Mouse (Mus musculus) hindbrain, embryonic 13.5 days (tissue): ENCODE data around the gene Ache. TPM values are rescaled to one million over a fixed set of nuclear protein-coding genes. Genes with fewer than 3 reads are reported as not detected.

Experiments
- ATAC-seq: fragments of 200-750 bp; cut with Nextera tagmentation; 2 replicates; pipeline ENCODE4 v1.8.0; 2017; ENCODE audit warnings: moderate TSS enrichment; ENCODE audit not compliant: low FRiP score
- H3K27ac ChIP-seq: fragments of 300-500 bp; sonication (generic); 2 replicates; pipeline ENCODE4 v1.5.1; 2015; ENCODE audit warnings: inconsistent platforms, mild to moderate bottlenecking, moderate library complexity
- H3K27me3 ChIP-seq: fragments of 300-500 bp; sonication (generic); 2 replicates; pipeline ENCODE4 v1.6.1; 2015; ENCODE audit warnings: mild to moderate bottlenecking, inconsistent platforms
- H3K36me3 ChIP-seq: fragments of 300-500 bp; sonication (generic); 2 replicates; pipeline ENCODE4 v1.6.1; 2015; ENCODE audit warnings: mild to moderate bottlenecking, inconsistent platforms
- H3K4me1 ChIP-seq: fragments of 300-500 bp; sonication (generic); replicated peaks from 2 replicates; pipeline ENCODE4 v1.6.1; 2015; ENCODE audit warnings: inconsistent platforms
- H3K4me2 ChIP-seq: fragments of 300-500 bp; sonication (generic); 2 replicates; pipeline ENCODE4 v1.6.1; 2015; ENCODE audit warnings: inconsistent platforms, mild to moderate bottlenecking, moderate library complexity
- H3K4me3 ChIP-seq: fragments of 300-500 bp; sonication (generic); 2 replicates; pipeline ENCODE4 v1.5.1; 2015; ENCODE audit warnings: mild to moderate bottlenecking, inconsistent platforms
- H3K9ac ChIP-seq: fragments of 300-500 bp; sonication (generic); 2 replicates; pipeline ENCODE4 v1.6.1; 2015; ENCODE audit warnings: mild to moderate bottlenecking, inconsistent platforms
- H3K9me3 ChIP-seq: fragments of 300-500 bp; sonication (generic); 2 replicates; pipeline ENCODE4 v1.6.1; 2016; ENCODE audit warnings: inconsistent platforms
- WGBS: fragments of 180-500 bp; shearing (Covaris S2); methylation state at CpG from one replicate; pipeline ENCODE4 v1.1.7; 2015; 5-methylcytosine and 5-hydroxymethylcytosine counted together
- polyA plus RNA-seq: library from polyadenylated mRNA; unstranded; fragments of >200 nt; fragmentation: Nextera tagmentation; extraction: Ambion mirVana; gene quantifications from 2 replicates; pipeline ENCODE4 v1.2.1, GENCODE M21; 2015

The Ache gene
- polyA plus RNA-seq, 1 experiment from 2014 or later: 23.8 TPM

GRCm38 (mm10) chr5:137301253-137301652 lies 13.9 kb downstream of the Ache start:
- 70% methylated on average over 21 of the region's 21 CpGs for WGBS
- H3K9ac ChIP-seq: peak overlapping the region; percentile 46; the same call in 1 of the 2 replicates
- no peaks in the 10 kb centered on the region for H3K27me3 ChIP-seq
- H3K4me2 ChIP-seq: no peak overlapping the region
- H3K27ac ChIP-seq: no peak overlapping the region
- H3K36me3 ChIP-seq: peaks cover 84% of the 10 kb centered on the region
- 0 out of 2 replicates have a peak, but pooled peaks have one; percentile 22 for ATAC-seq
- H3K4me3 ChIP-seq: no peak overlapping the region
- no peaks in the 10 kb centered on the region for H3K9me3 ChIP-seq
- peaks cover 29% of the 10 kb centered on the region for H3K4me1 ChIP-seq

DNA sequence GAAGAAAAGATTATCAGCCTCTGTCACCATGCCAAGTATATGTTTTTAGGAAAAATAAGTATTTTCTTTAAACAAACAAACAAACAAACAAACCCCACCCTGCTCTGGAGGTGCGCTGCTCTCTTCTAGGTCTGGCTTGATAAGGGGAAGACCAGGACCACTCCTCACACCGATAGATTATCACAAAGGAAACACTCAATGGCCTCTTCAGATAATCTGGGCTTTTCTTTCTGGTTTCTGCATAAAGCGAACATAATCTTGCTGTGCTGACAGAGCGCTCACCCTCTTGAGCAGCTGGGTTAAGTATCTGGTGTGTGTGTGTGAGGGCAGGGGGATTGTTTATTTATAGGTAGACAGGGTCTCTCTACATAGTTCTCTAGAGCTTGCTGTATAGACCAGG lies 16.3 kb downstream of the Ache start:
- no peaks in the 10 kb centered on the region for H3K9me3 ChIP-seq
- ATAC-seq: no peak
- WGBS: 94% methylated on average over 4 of the region's 4 CpGs
- H3K9ac ChIP-seq: no peak overlapping the region
- H3K36me3 ChIP-seq: peaks cover 62% of the 10 kb centered on the region
- H3K4me3 ChIP-seq: no peak overlapping the region
- peaks cover 42% of the 10 kb centered on the region for H3K4me1 ChIP-seq
- no peak overlapping the region for H3K27ac ChIP-seq
- H3K4me2 ChIP-seq: no peak overlapping the region
- no peaks in the 10 kb centered on the region for H3K27me3 ChIP-seq

DNA sequence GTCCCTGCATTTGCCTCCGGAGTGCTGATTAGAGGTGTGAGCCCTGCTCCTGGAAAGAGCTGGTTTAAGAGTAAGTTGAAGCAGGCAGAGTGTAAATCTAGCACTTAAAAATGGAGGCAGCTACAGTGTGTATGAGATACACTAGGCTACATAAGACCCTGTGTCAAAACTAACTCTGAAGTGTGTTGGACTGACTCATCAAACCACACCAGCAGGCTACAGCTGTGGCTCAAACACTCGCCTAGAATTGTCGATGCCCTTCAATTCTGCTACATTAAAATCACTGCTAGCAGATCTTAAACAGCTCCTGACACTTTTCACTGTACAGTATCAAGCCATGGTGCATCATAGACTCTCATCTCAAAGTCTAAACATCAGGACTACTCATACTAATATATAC lies 16.8 kb downstream of the Ache start:
- Histone ChIP-seq H3K36me3 (peaks cover 62% of the 10 kb centered on the region), H3K4me1 (peaks cover 42% of the 10 kb centered on the region), H3K9ac (peak overlapping the region; percentile 99; the same call in 1 of the 2 replicates), H3K27ac (no peak overlapping the region), H3K27me3 (no peaks in the 10 kb centered on the region), H3K4me2 (peak overlapping the region; percentile 70), H3K9me3 (no peaks in the 10 kb centered on the region), H3K4me3 (no peak overlapping the region)
- no peak for ATAC-seq
- WGBS: 87% methylated on average over 3 of the region's 3 CpGs

DNA sequence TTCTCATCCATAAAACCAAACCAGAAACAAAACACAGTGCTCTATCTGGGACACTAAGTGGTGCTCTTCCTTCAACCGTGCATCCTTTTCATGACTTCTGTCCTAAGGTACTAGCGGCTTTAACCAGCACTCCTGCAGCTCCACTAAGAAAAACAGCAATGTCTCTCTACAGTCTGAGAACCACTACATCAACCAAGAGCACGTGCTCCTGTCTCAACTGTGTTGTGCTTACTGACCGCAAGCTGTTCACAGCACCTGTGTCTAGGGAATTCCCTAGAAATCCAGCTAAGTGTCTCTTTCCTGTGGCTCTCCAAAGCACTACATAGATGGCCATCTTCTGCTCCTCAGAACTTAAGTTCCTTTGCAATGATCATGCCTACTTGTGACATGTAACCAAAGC lies 17.5 kb downstream of the Ache start:
- WGBS: 46% methylated on average over 4 of the region's 4 CpGs
- peak overlapping the region; percentile 70 for H3K4me2 ChIP-seq
- no peak for ATAC-seq
- H3K9me3 ChIP-seq: no peaks in the 10 kb centered on the region
- peak overlapping the region; percentile 99 for H3K9ac ChIP-seq
- no peak overlapping the region for H3K27ac ChIP-seq
- H3K4me1 ChIP-seq: peaks cover 42% of the 10 kb centered on the region
- H3K36me3 ChIP-seq: peaks cover 62% of the 10 kb centered on the region
- H3K4me3 ChIP-seq: peak overlapping the region; percentile 93
- no peaks in the 10 kb centered on the region for H3K27me3 ChIP-seq

- Histone ChIP-seq H3K4me2 (peak overlapping the region; percentile 70), H3K4me3 (peak overlapping the region; percentile 93), H3K27me3 (no peaks in the 10 kb centered on the region), H3K9me3 (no peaks in the 10 kb centered on the region), H3K4me1 (peaks cover 42% of the 10 kb centered on the region), H3K9ac (peak overlapping the region; percentile 99), H3K36me3 (peaks cover 62% of the 10 kb centered on the region), H3K27ac (no peak overlapping the region)
- WGBS: 64% methylated on average over 3 of the region's 3 CpGs
- ATAC-seq: no peak
Observed at GRCm38 (mm10) chr5:137305822-137306221, 18.5 kb downstream of the Ache start.

GRCm38 (mm10) chr5:137306439-137307005 lies 19.2 kb downstream of the Ache start:
- H3K9me3 ChIP-seq: no peaks in the 10 kb centered on the region
- H3K27me3 ChIP-seq: no peaks in the 10 kb centered on the region
- no peak for ATAC-seq
- peaks cover 56% of the 10 kb centered on the region for H3K36me3 ChIP-seq
- H3K4me3 ChIP-seq: peak overlapping the region; percentile 93
- H3K4me1 ChIP-seq: peaks cover 42% of the 10 kb centered on the region
- peak overlapping the region; percentile 70 for H3K4me2 ChIP-seq
- peak overlapping the region; percentile 99 for H3K9ac ChIP-seq
- 13% methylated on average over 12 of the region's 12 CpGs for whole genome bisulfite sequencing
- peak overlapping the region; percentile 98 for H3K27ac ChIP-seq

DNA sequence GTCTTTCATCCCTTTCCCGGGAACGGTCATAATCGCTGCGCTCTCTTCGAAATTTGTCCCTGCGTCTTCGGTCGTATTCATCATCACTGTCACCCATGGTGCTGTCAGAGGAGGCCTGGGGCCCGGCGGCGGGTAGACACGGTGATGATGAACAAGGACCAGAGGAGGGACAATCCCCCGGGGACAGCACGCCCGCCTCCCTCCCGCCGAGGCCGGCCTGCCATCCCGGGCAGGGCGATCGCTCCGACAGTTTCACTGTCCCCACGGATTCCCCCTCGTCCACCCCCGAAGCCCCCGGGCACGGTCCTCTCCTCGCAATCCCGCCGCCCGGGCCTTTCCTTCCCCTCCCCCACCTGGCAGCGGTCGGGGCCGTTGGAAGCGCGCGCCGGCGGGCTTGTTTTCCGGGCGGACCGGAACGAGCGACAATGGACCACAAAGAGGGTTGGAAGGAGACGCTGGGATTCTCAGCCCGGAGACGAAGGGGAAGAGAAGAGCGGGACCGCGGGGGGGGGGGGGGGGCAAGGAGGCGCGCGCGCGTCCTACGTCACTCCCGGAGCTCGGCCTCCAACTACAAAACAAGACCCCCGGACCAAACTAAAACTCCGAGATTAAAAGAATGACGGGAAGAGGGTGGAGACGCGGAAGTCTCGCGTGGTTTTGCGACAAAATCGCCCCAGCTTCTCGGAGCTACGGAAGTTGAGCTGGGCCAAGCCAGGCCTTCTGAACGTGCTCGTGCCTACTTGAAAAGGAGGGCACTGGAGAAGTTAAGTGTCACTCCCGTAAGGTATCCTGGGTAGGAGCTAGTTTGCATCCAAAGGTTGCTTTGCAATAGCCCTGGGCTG lies 20.0 kb downstream of the Ache start, which contains the start of gene Srrt:
TSS of gene Srrt (minus strand) at position 604 of the 842 bp plus-strand sequence.
- Histone ChIP-seq H3K27ac (peak within 1 kb of the TSS; percentile 98), H3K4me1 (peaks cover 46% of the 10 kb centered on the region), H3K4me2 (peak within 1 kb of the TSS; percentile 70), H3K27me3 (no peaks in the 10 kb centered on the region), H3K36me3 (peaks cover 51% of the 10 kb centered on the region), H3K4me3 (peak within 1 kb of the TSS; percentile 93), H3K9me3 (no peaks in the 10 kb centered on the region), H3K9ac (peak within 1 kb of the TSS; percentile 99)
- peak; percentile 83 for ATAC-seq
- under 1% methylated on average over 62 of the region's 72 CpGs for WGBS

GRCm38 (mm10) chr5:137308356-137308755 lies 21.0 kb downstream of the Ache start:
- Histone ChIP-seq H3K36me3 (peaks cover 40% of the 10 kb centered on the region), H3K4me2 (peak overlapping the region; percentile 70), H3K4me3 (peak overlapping the region; percentile 93), H3K27ac (peak overlapping the region; percentile 98), H3K27me3 (no peaks in the 10 kb centered on the region), H3K9me3 (no peaks in the 10 kb centered on the region), H3K9ac (peak overlapping the region; percentile 99), H3K4me1 (peaks cover 56% of the 10 kb centered on the region)
- WGBS: 95% methylated on average over 4 of the region's 4 CpGs
- ATAC-seq: no peak

- peak; percentile 57 for ATAC-seq
- WGBS: 3% methylated on average over 22 of the region's 22 CpGs
- peaks cover 54% of the 10 kb centered on the region for H3K36me3 ChIP-seq
- peak overlapping the region; percentile 41 for H3K4me3 ChIP-seq
- peak overlapping the region; percentile 13 for H3K27ac ChIP-seq
- H3K4me2 ChIP-seq: peak overlapping the region; percentile 60
- peaks cover 11% of the 10 kb centered on the region; the same call in 1 of the 2 replicates for H3K27me3 ChIP-seq
- no peaks in the 10 kb centered on the region for H3K9me3 ChIP-seq
- peaks cover 36% of the 10 kb centered on the region for H3K4me1 ChIP-seq
- peak overlapping the region; percentile 72 for H3K9ac ChIP-seq
Observed at GRCm38 (mm10) chr5:137313466-137314192, 26.3 kb downstream of the Ache start.

- peak within 1 kb of the TSS; percentile 72 for H3K9ac ChIP-seq
- peaks cover 36% of the 10 kb centered on the region for H3K4me1 ChIP-seq
- peaks cover 51% of the 10 kb centered on the region for H3K36me3 ChIP-seq
- peak within 1 kb of the TSS; percentile 41 for H3K4me3 ChIP-seq
- ATAC-seq: peak; percentile 78
- H3K27ac ChIP-seq: peak within 1 kb of the TSS; percentile 76
- H3K9me3 ChIP-seq: no peaks in the 10 kb centered on the region
- 15% methylated on average over 30 of the region's 30 CpGs for WGBS
- H3K4me2 ChIP-seq: peak within 1 kb of the TSS; percentile 60
- H3K27me3 ChIP-seq: peaks cover 11% of the 10 kb centered on the region; the same call in 1 of the 2 replicates
Observed at GRCm38 (mm10) chr5:137314193-137315083, 27.1 kb downstream of the Ache start, which contains the start of gene Trip6. TSS of gene Trip6 (minus strand) at chr5:137314404.
